9 mouse cellular contexts compared by ENCODE assay signal in the genomic region with DNA sequence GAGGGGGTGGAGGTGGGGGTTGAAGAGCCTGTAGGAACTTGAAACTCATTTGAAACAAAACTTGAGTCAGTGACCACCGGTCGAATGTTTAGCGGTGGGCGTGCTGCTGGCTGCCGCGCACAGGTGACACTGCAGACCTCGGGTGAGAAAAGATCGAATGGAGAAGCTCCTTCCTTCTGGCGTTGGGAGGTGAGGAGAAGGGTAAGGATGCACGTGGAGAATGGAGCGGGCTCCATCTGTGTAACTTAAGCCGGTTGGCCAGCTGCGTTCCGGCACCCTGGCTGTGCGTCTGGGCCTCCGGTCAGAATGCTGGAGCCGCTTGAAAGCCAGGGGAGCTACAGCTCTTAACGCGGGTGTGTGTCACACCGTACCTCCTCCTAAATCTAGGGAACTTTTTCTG. TPM values are rescaled to one million over a fixed set of nuclear protein-coding genes. Genes with fewer than 3 reads are reported as not detected.
A peak's percentile ranks its signal among the peaks of the same experiment; 100 is the strongest.
DNase-seq lines count a peak whose midpoint lies in the region; ATAC-seq lines count a peak whose summit lies in the region.
"Had no signal": no experiment of that assay in that cellular context is flagged by ENCODE, and none has a peak within 500 bp of the region (broad histone marks: within the 10 kb centered on the region; RNA-seq: fewer than 3 reads in every experiment).

No protein-coding gene starts in this region.

- H3K36me3 ChIP-seq in liver, embryonic 13.5 days, result no peaks in the 10 kb centered on the region

- intact Hi-C loops in left cerebral cortex, postnatal 25 days (cut with DNase I), result no loop called here

- DNase-seq in cerebellum, postnatal 14 days, result peak; percentile 20 to 28
- no peak for DNase-seq in cerebellum, postnatal 4 days (ENCODE audit: low spot score in 2 of 2)
- DNase-seq in urinary bladder, postnatal 14 days (ENCODE audit: low spot score), result peak; percentile 21
- DNase-seq in urinary bladder, postnatal 36 days (ENCODE audit: low spot score in 2 of 2), result no peak
- no peak for DNase-seq in liver, embryonic 13.5 days
- DNase-seq in spleen, postnatal 36 days (ENCODE audit: low spot score in 2 of 2), result no peak
- no peak for DNase-seq in left cerebral cortex, postnatal 25 days (ENCODE audit: low spot score in 2 of 2)

- H3K4me2 ChIP-seq in liver, embryonic 13.5 days, result peak overlapping the region; percentile 66

- no peak overlapping the region for H3K9ac ChIP-seq in liver, embryonic 13.5 days

- H3K9me3 ChIP-seq in liver, embryonic 13.5 days (replicated peaks), result no peaks in the 10 kb centered on the region

- WGBS in liver, embryonic 13.5 days (ENCODE audit: insufficient replicate concordance), result 2% methylated on average over 20 of the region's 20 CpGs

- no peak overlapping the region for H3K27ac ChIP-seq in liver, embryonic 13.5 days

- H3K27me3 ChIP-seq in liver, embryonic 13.5 days, result peaks cover 63% of the 10 kb centered on the region

- peak overlapping the region; percentile 47; the same call in 1 of the 2 replicates for H3K4me3 ChIP-seq in liver, embryonic 13.5 days (replicated peaks)

- 0 out of 2 replicates have a peak, but pooled peaks cover 4% of the 10 kb centered on the region for H3K4me1 ChIP-seq in liver, embryonic 13.5 days (replicated peaks)

- no peak for ATAC-seq in liver, embryonic 13.5 days (ENCODE audit: low read depth)
- no peak for ATAC-seq in CD4-positive, CD25-positive, alpha-beta regulatory T cell, adult 4 months

RNA-seq across cellular contexts. Expression of gene Igfbp2, which starts 1.0 kb away (rescaled TPM):
- 5.2 TPM in 2 replicates for polyA plus RNA-seq in liver, embryonic 13.5 days (2015; fragmentation: Nextera tagmentation; extraction: Ambion mirVana)
- not detected for polyA plus RNA-seq in CD4-positive, CD25-positive, alpha-beta regulatory T cell, adult 4 months (2017; shearing (Covaris generic))
- total RNA-seq in left cerebral cortex, postnatal 25 days (2021), result 10 to 100 TPM; 82.3 to 88.2 TPM
- total RNA-seq: common myeloid progenitor, adult 5-6 weeks had no signal

RNA-seq across cellular contexts. Expression of gene Igfbp5, which starts 49.4 kb away (rescaled TPM):
- 3.7 and 4.7 TPM in 2 replicates for polyA plus RNA-seq in liver, embryonic 13.5 days (2015; fragmentation: Nextera tagmentation; extraction: Ambion mirVana)
- not detected for polyA plus RNA-seq in CD4-positive, CD25-positive, alpha-beta regulatory T cell, adult 4 months (2017; shearing (Covaris generic))
- total RNA-seq in left cerebral cortex, postnatal 25 days (2021), result 10 to 100 TPM; 45.6 to 55.1 TPM

Comparison
In these comparisons a context has a peak if more than half of its experiments do, and no peak if none do; other contexts are left out.
1. DNase-seq: peak in cerebellum, postnatal 14 days (2 of 2) and urinary bladder, postnatal 14 days (single experiment); none in cerebellum, postnatal 4 days (0 of 2), urinary bladder, postnatal 36 days (0 of 2), liver, embryonic 13.5 days (single experiment), spleen, postnatal 36 days (0 of 2) and left cerebral cortex, postnatal 25 days (0 of 2).